Mouse (Mus musculus) cerebellum, adult (tissue): ENCODE data around the gene Tcf15.
A peak's percentile ranks its signal among the peaks of the same experiment; 100 is the strongest.

Experiments used
- ATAC-seq: cut with Nextera tagmentation; 2 replicates; pipeline ENCODE4 v1.9.2; 2017; ENCODE audit warnings: mild to moderate bottlenecking, moderate library complexity, mixed read lengths; ENCODE audit not compliant: insufficient number of reproducible peaks, low FRiP score, low TSS enrichment

Tcf15 gene

GRCm38 (mm10) chr2:152159487-152159886 lies 16.1 kb downstream of the Tcf15 start:
- ATAC-seq: no peak

- no peak for ATAC-seq
These were observed 22.9 kb downstream of the Tcf15 start for GRCm38 (mm10) chr2:152166257-152166656.

GRCm38 (mm10) chr2:152167851-152168290 lies 24.5 kb downstream of the Tcf15 start:
- ATAC-seq: no peak

GRCm38 (mm10) chr2:152169377-152169776 lies 26.0 kb downstream of the Tcf15 start:
- ATAC-seq: no peak

- ATAC-seq: no peak
These were observed 31.5 kb downstream of the Tcf15 start for GRCm38 (mm10) chr2:152174861-152175260.

- no peak for ATAC-seq
These were observed 33.3 kb downstream of the Tcf15 start for GRCm38 (mm10) chr2:152176659-152177058.

- no peak for ATAC-seq
These were observed 33.9 kb downstream of the Tcf15 start for GRCm38 (mm10) chr2:152177162-152177805.

GRCm38 (mm10) chr2:152177806-152178170 lies 34.4 kb downstream of the Tcf15 start:
- no peak for ATAC-seq

- no peak for ATAC-seq
These were observed 35.0 kb downstream of the Tcf15 start for GRCm38 (mm10) chr2:152178345-152178744.

GRCm38 (mm10) chr2:152179301-152179700 lies 35.9 kb downstream of the Tcf15 start:
- ATAC-seq: no peak

GRCm38 (mm10) chr2:152180323-152180722 lies 37.0 kb downstream of the Tcf15 start:
- no peak for ATAC-seq

- no peak for ATAC-seq
These were observed 43.8 kb downstream of the Tcf15 start for GRCm38 (mm10) chr2:152187132-152187531.

GRCm38 (mm10) chr2:152189213-152189612 lies 45.9 kb downstream of the Tcf15 start:
- ATAC-seq: no peak

- no peak for ATAC-seq
These were observed 46.3 kb downstream of the Tcf15 start for GRCm38 (mm10) chr2:152189640-152190039.

GRCm38 (mm10) chr2:152190161-152190560 lies 46.8 kb downstream of the Tcf15 start:
- ATAC-seq: no peak

GRCm38 (mm10) chr2:152192591-152193345 lies 49.4 kb downstream of the Tcf15 start:
- no peak for ATAC-seq

- no peak for ATAC-seq
These were observed 50.0 kb downstream of the Tcf15 start for GRCm38 (mm10) chr2:152193346-152193710.

GRCm38 (mm10) chr2:152194586-152194985 lies 51.2 kb downstream of the Tcf15 start:
- no peak for ATAC-seq

- ATAC-seq: no peak
These were observed 53.5 kb downstream of the Tcf15 start for GRCm38 (mm10) chr2:152196896-152197295.

- peak; percentile 78 for ATAC-seq
These were observed 53.9 kb downstream of the Tcf15 start for GRCm38 (mm10) chr2:152197301-152197712.
